Mouse (Mus musculus) layer of hippocampus, postnatal 25 days (tissue): ENCODE measurements at regions not wholly inside any gene's neighbourhood (a gene's known extent, or its start where the extent isn't known, plus 50 kb on each side); places are given as distances from the start of the nearest gene placed in this dataset.

Source experiments
- DNase-seq, 2 experiments: peaks; one replicate each; pipeline ENCODE4 v3.0.0; 2022; ENCODE audit warnings: mixed read lengths in 2 of 2, low spot score in 1 of 2; ENCODE audit errors: extremely low spot score in 1 of 2

- no peak for DNase-seq
These were observed 107.7 kb upstream of the Acvr2a start for GRCm38 (mm10) chr2:48706188-48706587.

DNA sequence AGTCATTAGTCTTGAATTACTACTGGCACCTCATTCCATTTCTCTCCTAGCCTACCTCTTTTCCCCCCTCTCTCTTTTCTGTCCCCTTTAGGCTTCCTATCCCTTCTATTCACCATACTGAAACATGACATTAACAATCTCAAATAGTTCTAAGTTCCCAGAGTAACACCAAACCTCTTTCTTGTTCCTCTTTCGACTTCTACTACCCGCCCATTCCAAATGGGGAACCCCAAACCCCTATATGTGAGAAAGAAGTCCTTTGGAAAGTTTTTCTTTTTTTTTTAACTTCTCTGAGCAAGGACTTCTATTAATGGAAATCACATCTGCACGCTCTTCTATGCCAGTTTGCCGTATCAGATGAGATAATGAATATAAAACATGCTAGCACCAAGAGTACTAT, 97.7 kb upstream of the Acvr2a start:
- DNase-seq = no peak

- no peak for DNase-seq
These were observed 96.1 kb upstream of the Acvr2a start for GRCm38 (mm10) chr2:48717770-48718169.

DNA sequence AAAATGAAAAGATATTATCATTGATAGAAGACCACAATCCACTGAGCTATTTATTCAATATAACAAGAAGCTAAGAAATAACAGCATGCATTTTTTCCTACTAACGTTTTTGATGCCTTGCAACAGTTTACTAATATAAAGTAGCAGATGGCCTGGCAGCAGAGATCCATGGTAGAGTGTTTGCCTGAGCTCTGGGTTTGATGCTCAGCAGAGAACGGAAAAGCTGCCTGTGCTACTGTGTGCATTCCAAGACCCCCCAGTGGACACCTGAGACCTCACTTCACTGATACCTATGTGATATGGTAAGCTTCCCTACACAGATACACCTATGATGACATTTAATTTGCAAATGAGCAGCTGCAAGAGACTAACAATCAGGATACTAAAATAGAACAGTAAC, 95.6 kb upstream of the Acvr2a start:
- DNase-seq = peak in 1 of 2 experiments; percentile 11

GRCm38 (mm10) chr2:48730780-48731179, 83.1 kb upstream of the Acvr2a start:
- no peak for DNase-seq

DNA sequence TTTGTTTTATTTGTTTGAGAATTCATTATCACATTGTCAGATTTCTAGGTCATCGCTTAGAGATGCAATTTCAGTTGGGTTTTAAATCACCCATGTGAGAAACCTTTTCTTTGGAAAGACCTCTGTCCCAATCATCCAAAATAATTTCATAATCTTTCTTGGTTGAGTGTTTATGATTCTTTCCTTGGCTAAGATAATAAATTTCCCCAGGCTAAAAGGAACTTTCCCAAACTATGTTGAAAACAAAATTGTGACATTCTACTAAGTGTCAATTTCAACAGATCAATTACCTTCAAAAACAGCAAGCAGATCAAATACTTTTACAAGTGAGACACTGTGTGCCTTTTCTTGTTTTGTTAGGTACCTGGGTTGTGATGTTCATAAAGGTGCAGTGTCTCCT, 80.0 kb upstream of the Acvr2a start:
- no peak for DNase-seq

DNA sequence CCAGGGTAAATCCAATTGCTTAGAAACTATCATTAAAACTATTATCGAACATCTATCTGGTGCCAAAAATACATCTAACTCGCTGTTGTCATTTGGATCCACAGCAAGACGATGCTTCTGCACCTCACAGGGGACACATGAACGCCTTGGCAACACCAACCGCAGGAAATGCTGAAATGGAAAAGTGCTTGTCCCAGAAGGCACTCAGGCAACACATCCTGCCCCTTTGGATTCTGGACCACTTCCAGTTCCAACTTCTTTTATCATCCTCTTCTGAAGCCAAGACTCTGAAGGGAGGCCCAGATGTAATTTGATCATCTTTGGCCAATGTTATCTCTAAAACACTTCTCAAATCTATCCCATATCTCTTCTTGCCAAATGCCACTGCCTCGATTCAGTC, 79.4 kb upstream of the Acvr2a start:
- no peak for DNase-seq

- no peak for DNase-seq
These were observed 77.6 kb upstream of the Acvr2a start for GRCm38 (mm10) chr2:48736312-48736711.
